Mouse (Mus musculus) cortical plate, adult 2 months (tissue): ENCODE data around the gene Prkce. TPM values are rescaled to one million over a fixed set of nuclear protein-coding genes. Genes with fewer than 3 reads are reported as not detected.

Experiments
- H3K27ac ChIP-seq: fragments of 200-500 bp; 2 replicates; pipeline ENCODE4 v1.5.1; 2012; ENCODE audit warnings: low read length, control low read depth, inconsistent platforms; ENCODE audit not compliant: insufficient read depth
- H3K4me1 ChIP-seq: fragments of 200-500 bp; 2 replicates; pipeline ENCODE4 v1.6.1; 2011; ENCODE audit warnings: low read length; ENCODE audit not compliant: control insufficient read depth, insufficient read depth
- H3K4me3 ChIP-seq: fragments of 200-500 bp; 2 replicates; pipeline ENCODE4 v1.5.1; 2011; ENCODE audit warnings: mild to moderate bottlenecking, low read length, control low read depth; ENCODE audit not compliant: insufficient read depth
- CTCF ChIP-seq: fragments of 200-500 bp; IDR thresholded peaks from 2 replicates; pipeline ENCODE4 v1.5.1; 2011; ENCODE audit warnings: mild to moderate bottlenecking, control low read depth, low read length; ENCODE audit not compliant: insufficient read depth; ENCODE audit errors: extremely low read depth
- POLR2A ChIP-seq: fragments of 200-500 bp; IDR thresholded peaks from 2 replicates; pipeline ENCODE4 v1.6.1; 2011; ENCODE audit warnings: mild to moderate bottlenecking, low read length, control low read depth; ENCODE audit not compliant: insufficient read depth; ENCODE audit errors: extremely low read depth
- polyA plus RNA-seq: library from polyadenylated mRNA; depleted of rRNA; stranded (reverse); fragments of >200 nt; gene quantifications from 2 replicates; pipeline ENCODE4 v1.2.3, GENCODE M21; 2012

The Prkce gene
- polyA plus RNA-seq, 1 experiment: 83.7 TPM

- H3K27ac ChIP-seq: no peak overlapping the region
- peaks cover 3% of the 10 kb centered on the region; the same call in 1 of the 2 replicates for H3K4me1 ChIP-seq
- TF ChIP-seq CTCF (no peak), POLR2A (no peak)
- no peak overlapping the region for H3K4me3 ChIP-seq
These were observed 339.3 kb downstream of the Prkce start for GRCm38 (mm10) chr17:86506881-86507280.

- Histone ChIP-seq H3K4me3 (no peak overlapping the region), H3K4me1 (peaks cover 3% of the 10 kb centered on the region; the same call in 1 of the 2 replicates), H3K27ac (no peak overlapping the region)
- no peak for TF ChIP-seq CTCF
- no peak for TF ChIP-seq POLR2A
These were observed 340.0 kb downstream of the Prkce start for GRCm38 (mm10) chr17:86507342-86508211.

GRCm38 (mm10) chr17:86508212-86508490 is 340.6 kb downstream of the Prkce start:
- Histone ChIP-seq H3K27ac (no peak overlapping the region), H3K4me3 (no peak overlapping the region), H3K4me1 (peaks cover 3% of the 10 kb centered on the region; the same call in 1 of the 2 replicates)
- TF ChIP-seq POLR2A: no peak

- TF ChIP-seq CTCF: no peak
- TF ChIP-seq POLR2A: no peak
These were observed 342.3 kb downstream of the Prkce start for GRCm38 (mm10) chr17:86509871-86510270.

GRCm38 (mm10) chr17:86514974-86515620 is 347.5 kb downstream of the Prkce start:
- TF ChIP-seq POLR2A: no peak
- TF ChIP-seq CTCF: no peak
- peaks cover 9% of the 10 kb centered on the region for H3K4me1 ChIP-seq
- no peak overlapping the region for H3K4me3 ChIP-seq
- H3K27ac ChIP-seq: no peak overlapping the region

More at GRCm38 (mm10) chr17:86509871-86510270, 342.3 kb downstream of the Prkce start:
- Histone ChIP-seq H3K4me1 (peaks cover 3% of the 10 kb centered on the region; the same call in 1 of the 2 replicates), H3K4me3 (no peak overlapping the region), H3K27ac (no peak overlapping the region)

- no peak overlapping the region for H3K4me3 ChIP-seq
- H3K4me1 ChIP-seq: peaks cover 9% of the 10 kb centered on the region
- no peak overlapping the region for H3K27ac ChIP-seq
- no peak for TF ChIP-seq POLR2A
- no peak for TF ChIP-seq CTCF
These were observed 349.0 kb downstream of the Prkce start for GRCm38 (mm10) chr17:86516630-86517029.

- Histone ChIP-seq H3K27ac (no peak overlapping the region), H3K4me1 (peaks cover 9% of the 10 kb centered on the region), H3K4me3 (no peak overlapping the region)
- no peak for TF ChIP-seq CTCF
These were observed 351.0 kb downstream of the Prkce start for GRCm38 (mm10) chr17:86518604-86519003.

- H3K4me3 ChIP-seq: no peak overlapping the region
- H3K27ac ChIP-seq: no peak overlapping the region
- H3K4me1 ChIP-seq: peaks cover 2% of the 10 kb centered on the region; the same call in 1 of the 2 replicates
- TF ChIP-seq CTCF: no peak
These were observed 353.7 kb downstream of the Prkce start for GRCm38 (mm10) chr17:86521252-86521651.

GRCm38 (mm10) chr17:86522649-86523048 is 355.1 kb downstream of the Prkce start:
- Histone ChIP-seq H3K4me3 (no peak overlapping the region), H3K27ac (no peak overlapping the region), H3K4me1 (no peaks in the 10 kb centered on the region)
- no peak for TF ChIP-seq CTCF
- no peak for TF ChIP-seq POLR2A

GRCm38 (mm10) chr17:86523374-86523773 is 355.8 kb downstream of the Prkce start:
- Histone ChIP-seq H3K4me3 (no peak overlapping the region), H3K4me1 (no peaks in the 10 kb centered on the region), H3K27ac (no peak overlapping the region)
- TF ChIP-seq CTCF (no peak), POLR2A (no peak)
